Comparison of ENCODE assay signal across 8 mouse cellular contexts in the genomic region with DNA sequence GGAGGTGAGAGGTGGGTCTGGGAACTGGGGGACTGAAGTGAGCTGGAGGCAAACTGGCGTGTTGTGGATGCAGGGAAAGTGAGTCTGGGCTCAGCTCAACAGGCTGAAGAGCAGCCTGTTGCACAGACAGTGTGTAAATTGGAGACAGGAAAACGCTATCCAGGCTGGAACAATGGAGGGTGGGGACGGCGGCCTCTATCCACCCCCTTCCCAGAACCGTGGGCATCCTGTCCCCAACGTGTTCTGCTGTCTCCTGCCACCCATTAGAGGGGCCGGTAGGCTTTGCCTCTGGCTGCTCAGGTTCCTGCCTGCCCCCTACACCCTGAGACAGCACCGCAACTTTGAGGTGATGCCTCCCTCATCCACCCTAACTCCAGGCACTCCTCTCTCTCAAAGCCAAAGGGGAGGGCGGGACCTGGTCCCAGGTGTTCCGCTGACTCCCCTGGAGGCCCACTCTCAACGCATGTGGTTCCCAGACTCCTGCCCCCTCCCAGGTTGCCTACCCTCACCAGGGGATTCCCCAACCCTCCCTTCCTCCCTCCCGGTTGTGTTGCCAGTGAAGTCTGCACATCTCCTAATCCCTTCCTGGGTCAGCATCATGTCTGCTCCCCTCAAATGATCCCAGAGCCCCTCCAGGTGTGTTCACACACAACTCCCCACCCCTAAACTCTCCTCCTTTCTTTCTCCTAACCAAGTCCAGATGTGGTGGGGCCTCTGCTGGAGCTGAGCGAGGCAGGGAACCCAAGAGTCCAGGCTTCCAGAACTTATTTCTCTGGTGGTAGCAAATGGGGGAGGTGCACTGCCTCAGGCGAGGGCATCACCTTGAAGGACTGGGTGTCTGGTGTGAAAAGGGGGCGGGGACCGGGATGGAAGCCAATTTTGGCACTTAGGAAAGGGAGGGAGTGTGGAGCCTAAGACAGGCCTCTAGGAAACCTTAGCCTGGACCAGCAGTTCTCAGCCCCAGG. TPM values are rescaled to one million over a fixed set of nuclear protein-coding genes. Genes with fewer than 3 reads are reported as not detected.
DNase-seq lines count a peak whose midpoint lies in the region; ATAC-seq and TF ChIP-seq lines count a peak whose summit lies in the region.

No protein-coding gene starts in this region.

- H3K27me3 ChIP-seq in forebrain, embryonic 13.5 days, result peaks cover 8% of the 10 kb centered on the region
- peaks cover 5% of the 10 kb centered on the region; the same call in 1 of the 2 replicates for H3K27me3 ChIP-seq in hindbrain, embryonic 16.5 days (replicated peaks; ENCODE audit: control insufficient read depth, insufficient read depth, low read length)
- H3K27me3 ChIP-seq in liver, embryonic 14.5 days (ENCODE audit: control insufficient read depth, insufficient read depth, low read length), result peaks cover 39% of the 10 kb centered on the region
- H3K27me3 ChIP-seq in stomach, embryonic 14.5 days (ENCODE audit: control insufficient read depth, insufficient read depth, low read length), result no peaks in the 10 kb centered on the region

- peak overlapping the region; percentile 73 for H3K4me3 ChIP-seq in forebrain, embryonic 13.5 days
- H3K4me3 ChIP-seq in hindbrain, embryonic 16.5 days (ENCODE audit: low read length), result peak overlapping the region; percentile 59
- H3K4me3 ChIP-seq in liver, embryonic 14.5 days (ENCODE audit: insufficient read depth in 1 of 2, low read depth in 2 of 2, low read length in 2 of 2), result peak overlapping the region; percentile 47 to 52
- peak overlapping the region; percentile 89 for H3K4me3 ChIP-seq in stomach, embryonic 14.5 days (ENCODE audit: low read depth, low read length)

- TF ChIP-seq EP300 in liver, embryonic 14.5 days (IDR thresholded peaks at IDR 0.05; ENCODE audit: low read depth), result no peak

- H3K4me1 ChIP-seq in forebrain, embryonic 13.5 days, result peaks cover 48% of the 10 kb centered on the region
- H3K4me1 ChIP-seq in hindbrain, embryonic 16.5 days (ENCODE audit: control insufficient read depth, insufficient read depth, low read depth, low read length), result peaks cover 18% of the 10 kb centered on the region
- H3K4me1 ChIP-seq in liver, embryonic 14.5 days (replicated peaks; ENCODE audit: control insufficient read depth in 2 of 2, insufficient read depth in 2 of 2, low read length in 1 of 2), result no peaks in the 10 kb centered on the region; a peak in 1 of 4 replicates
- H3K4me1 ChIP-seq in stomach, embryonic 14.5 days (ENCODE audit: control insufficient read depth, insufficient read depth, low read length), result peaks cover 19% of the 10 kb centered on the region; the same call in 1 of the 2 replicates

- DNase-seq in adrenal gland, postnatal 36 days, result peak; percentile 22 to 53
- DNase-seq in adrenal gland, adult 8-10 months, result no peak
- no peak for DNase-seq in liver, embryonic 14.5 days (ENCODE audit: low read depth in 3 of 3, low spot score in 3 of 3)
- DNase-seq in MN1 (ENCODE audit: low spot score), result no peak
- DNase-seq in right cerebral cortex, postnatal 14 days, result no peak

- no peak for TF ChIP-seq CTCF in liver, embryonic 14.5 days (IDR thresholded peaks at IDR 0.05; ENCODE audit: low read depth)

- peaks cover 35% of the 10 kb centered on the region for H3K36me3 ChIP-seq in forebrain, embryonic 13.5 days (ENCODE audit: poor library complexity, severe bottlenecking)
- H3K36me3 ChIP-seq in hindbrain, embryonic 16.5 days (ENCODE audit: control insufficient read depth, insufficient read depth, low read length), result no peaks in the 10 kb centered on the region
- no peaks in the 10 kb centered on the region for H3K36me3 ChIP-seq in liver, embryonic 14.5 days (replicated peaks; ENCODE audit: control insufficient read depth, insufficient read depth, low read depth)
- H3K36me3 ChIP-seq in stomach, embryonic 14.5 days (ENCODE audit: control insufficient read depth, insufficient read depth, low read length), result peaks cover 35% of the 10 kb centered on the region

- H3K9ac ChIP-seq in forebrain, embryonic 13.5 days, result peak overlapping the region; percentile 89
- peak overlapping the region; percentile 24; the same call in 1 of the 2 replicates for H3K9ac ChIP-seq in hindbrain, embryonic 16.5 days (ENCODE audit: low read depth, low read length)
- H3K9ac ChIP-seq in liver, embryonic 14.5 days (replicated peaks), result no peak overlapping the region; the same call in 1 of the 2 replicates
- peak overlapping the region; percentile 87; the same call in 1 of the 2 replicates for H3K9ac ChIP-seq in stomach, embryonic 14.5 days (replicated peaks; ENCODE audit: low read depth, low read length)

- 20% methylated on average over 16 of the region's 16 CpGs for WGBS in forebrain, embryonic 13.5 days
- WGBS in hindbrain, embryonic 16.5 days, result 24% methylated on average over 16 of the region's 16 CpGs
- 32% methylated on average over 15 of the region's 16 CpGs for WGBS in liver, embryonic 14.5 days (ENCODE audit: insufficient replicate concordance)
- WGBS in stomach, embryonic 14.5 days, result 8% methylated on average over 16 of the region's 16 CpGs

- no peak for ATAC-seq in forebrain, embryonic 13.5 days
- ATAC-seq in hindbrain, embryonic 16.5 days, result no peak
- no peak for ATAC-seq in liver, embryonic 14.5 days (ENCODE audit: insufficient read depth)
- no peak for ATAC-seq in stomach, embryonic 14.5 days (ENCODE audit: insufficient number of reproducible peaks, insufficient read depth, low FRiP score, low read depth)

- no peak overlapping the region for H3K27ac ChIP-seq in forebrain, embryonic 13.5 days
- H3K27ac ChIP-seq in hindbrain, embryonic 16.5 days (ENCODE audit: low read depth, low read length), result no peak overlapping the region
- H3K27ac ChIP-seq in liver, embryonic 14.5 days, result no peak overlapping the region
- H3K27ac ChIP-seq in stomach, embryonic 14.5 days (ENCODE audit: low read length), result peak overlapping the region; percentile 98; the same call in 1 of the 2 replicates

- H3K4me2 ChIP-seq in forebrain, embryonic 13.5 days, result peak overlapping the region; percentile 93
- peak overlapping the region; percentile 81 for H3K4me2 ChIP-seq in hindbrain, embryonic 16.5 days (ENCODE audit: low read length)
- peak overlapping the region; percentile 48 for H3K4me2 ChIP-seq in liver, embryonic 14.5 days (ENCODE audit: low read depth)
- peak overlapping the region; percentile 97 for H3K4me2 ChIP-seq in stomach, embryonic 14.5 days (replicated peaks; ENCODE audit: low read depth, low read length)

- H3K9me3 ChIP-seq in forebrain, embryonic 13.5 days (replicated peaks), result no peaks in the 10 kb centered on the region
- H3K9me3 ChIP-seq in hindbrain, embryonic 16.5 days (ENCODE audit: control insufficient read depth, low read length), result no peaks in the 10 kb centered on the region
- H3K9me3 ChIP-seq in liver, embryonic 14.5 days (ENCODE audit: control insufficient read depth, low read length), result no peaks in the 10 kb centered on the region
- H3K9me3 ChIP-seq in stomach, embryonic 14.5 days (ENCODE audit: control insufficient read depth, low read depth, low read length), result no peaks in the 10 kb centered on the region

RNA-seq across cellular contexts. Expression of a gene that starts 2.4 kb away (rescaled TPM):
- total RNA-seq in adrenal gland, postnatal 36 days (2021), result 10 to 100 TPM; 59.4 to 60.6 TPM
- 10 to 100 TPM; 51.4 to 70.3 (median 61.1) TPM for total RNA-seq in adrenal gland, adult 8-10 months (2022)
- polyA plus RNA-seq in forebrain, embryonic 13.5 days (2015; fragmentation: Nextera tagmentation; extraction: Ambion mirVana), result 8.6 and 10.1 TPM in 2 replicates
- polyA plus RNA-seq in hindbrain, embryonic 16.5 days (2015; fragmentation: Nextera tagmentation; extraction: Ambion mirVana), result 5.8 and 9.2 TPM in 2 replicates
- polyA plus RNA-seq in liver, embryonic 14.5 days (2012; rRNA removed), result 7.8 and 8.2 TPM in 2 replicates
- 5.7 and 6.6 TPM in 2 replicates for polyA plus RNA-seq in liver, embryonic 14.5 days (2014; fragmentation: Nextera tagmentation; extraction: Ambion mirVana)
- 42.0 and 44.6 TPM in 2 replicates for polyA plus RNA-seq in stomach, embryonic 14.5 days (2014; fragmentation: Nextera tagmentation; extraction: Ambion mirVana)

RNA-seq across cellular contexts. Expression of a gene that starts 18.9 kb away (rescaled TPM):
- total RNA-seq in adrenal gland, postnatal 36 days (2021), result 10 to 100 TPM in 1 of 2 experiments, 1 to 10 TPM in 1; 8.0 to 11.5 TPM
- total RNA-seq in adrenal gland, adult 8-10 months (2022), result 10 to 100 TPM; 10.2 to 22.1 (median 16.6) TPM
- 14.4 and 16.9 TPM in 2 replicates for polyA plus RNA-seq in forebrain, embryonic 13.5 days (2015; fragmentation: Nextera tagmentation; extraction: Ambion mirVana)
- 24.5 and 26.7 TPM in 2 replicates for polyA plus RNA-seq in hindbrain, embryonic 16.5 days (2015; fragmentation: Nextera tagmentation; extraction: Ambion mirVana)
- polyA plus RNA-seq in liver, embryonic 14.5 days (2012; rRNA removed), result 2.2 and 2.4 TPM in 2 replicates
- 1.2 TPM in 2 replicates for polyA plus RNA-seq in liver, embryonic 14.5 days (2014; fragmentation: Nextera tagmentation; extraction: Ambion mirVana)
- polyA plus RNA-seq in stomach, embryonic 14.5 days (2014; fragmentation: Nextera tagmentation; extraction: Ambion mirVana), result 8.0 and 10.1 TPM in 2 replicates

RNA-seq across cellular contexts. Expression of a gene that starts 38.1 kb away (rescaled TPM):
- total RNA-seq in adrenal gland, postnatal 36 days (2021), result 10 to 100 TPM; 36.7 to 38.2 TPM
- 10 to 100 TPM; 35.7 to 54.9 (median 48.5) TPM for total RNA-seq in adrenal gland, adult 8-10 months (2022)
- polyA plus RNA-seq in forebrain, embryonic 13.5 days (2015; fragmentation: Nextera tagmentation; extraction: Ambion mirVana), result 30.8 and 35.3 TPM in 2 replicates
- polyA plus RNA-seq in hindbrain, embryonic 16.5 days (2015; fragmentation: Nextera tagmentation; extraction: Ambion mirVana), result 13.2 and 17.3 TPM in 2 replicates
- polyA plus RNA-seq in liver, embryonic 14.5 days (2012; rRNA removed), result 6.7 and 7.2 TPM in 2 replicates
- 4.9 and 6.4 TPM in 2 replicates for polyA plus RNA-seq in liver, embryonic 14.5 days (2014; fragmentation: Nextera tagmentation; extraction: Ambion mirVana)
- polyA plus RNA-seq in stomach, embryonic 14.5 days (2014; fragmentation: Nextera tagmentation; extraction: Ambion mirVana), result 75.3 and 76.2 TPM in 2 replicates

RNA-seq across cellular contexts. Expression of a gene that starts 44.8 kb away (rescaled TPM):
- 100 to 1,000 TPM; 103 to 167 TPM for total RNA-seq in adrenal gland, postnatal 36 days (2021)
- total RNA-seq in adrenal gland, adult 8-10 months (2022), result 100 to 1,000 TPM; 145 to 244 (median 187) TPM
- polyA plus RNA-seq in forebrain, embryonic 13.5 days (2015; fragmentation: Nextera tagmentation; extraction: Ambion mirVana), result 145 and 150 TPM in 2 replicates
- polyA plus RNA-seq in hindbrain, embryonic 16.5 days (2015; fragmentation: Nextera tagmentation; extraction: Ambion mirVana), result 88.1 and 100 TPM in 2 replicates
- 64.1 and 93.4 TPM in 2 replicates for polyA plus RNA-seq in liver, embryonic 14.5 days (2012; rRNA removed)
- 50.2 and 56.0 TPM in 2 replicates for polyA plus RNA-seq in liver, embryonic 14.5 days (2014; fragmentation: Nextera tagmentation; extraction: Ambion mirVana)
- polyA plus RNA-seq in stomach, embryonic 14.5 days (2014; fragmentation: Nextera tagmentation; extraction: Ambion mirVana), result 111 and 120 TPM in 2 replicates

RNA-seq across cellular contexts. Expression of a gene that starts 57.9 kb away (rescaled TPM):
- total RNA-seq in adrenal gland, postnatal 36 days (2021), result 10 to 100 TPM; 10.2 to 12.7 TPM
- 10 to 100 TPM; 13.0 to 16.4 (median 15.8) TPM for total RNA-seq in adrenal gland, adult 8-10 months (2022)
- polyA plus RNA-seq in forebrain, embryonic 13.5 days (2015; fragmentation: Nextera tagmentation; extraction: Ambion mirVana), result 7.1 and 7.2 TPM in 2 replicates
- 25.5 and 29.6 TPM in 2 replicates for polyA plus RNA-seq in hindbrain, embryonic 16.5 days (2015; fragmentation: Nextera tagmentation; extraction: Ambion mirVana)
- 8.2 and 9.4 TPM in 2 replicates for polyA plus RNA-seq in liver, embryonic 14.5 days (2012; rRNA removed)
- polyA plus RNA-seq in liver, embryonic 14.5 days (2014; fragmentation: Nextera tagmentation; extraction: Ambion mirVana), result 6.3 and 7.9 TPM in 2 replicates
- 8.1 and 8.5 TPM in 2 replicates for polyA plus RNA-seq in stomach, embryonic 14.5 days (2014; fragmentation: Nextera tagmentation; extraction: Ambion mirVana)

Comparison
In these comparisons a context has a peak if more than half of its experiments do, and no peak if none do; other contexts are left out.
1. DNase-seq: peak in adrenal gland, postnatal 36 days (2 of 2); none in adrenal gland, adult 8-10 months (single experiment), liver, embryonic 14.5 days (0 of 3), MN1 (single experiment) and right cerebral cortex, postnatal 14 days (single experiment).
2. Peak in every context shown above with its lines, with median percentiles within 50 percentile points of each other: H3K4me2 ChIP-seq and H3K4me3 ChIP-seq.